Comparison of ENCODE assay signal across 10 mouse cellular contexts in genomic region chr14:93701385-93702101, GRCm38 (mm10).
DNase-seq lines count a peak whose midpoint lies in the region; ATAC-seq and TF ChIP-seq lines count a peak whose summit lies in the region.
"Had no signal": no experiment of that assay in that cellular context is flagged by ENCODE, and none has a peak within 500 bp of the region (broad histone marks: within the 10 kb centered on the region; RNA-seq: fewer than 3 reads in every experiment).

No protein-coding gene starts in this region.

- WGBS in forebrain, embryonic 12.5 days: 31% methylated on average over 12 of the region's 12 CpGs
- 29% methylated on average over 12 of the region's 12 CpGs for WGBS in hindbrain, embryonic 14.5 days
- WGBS in midbrain, postnatal 0 days: 12% methylated on average over 12 of the region's 12 CpGs

- no peak overlapping the region for H3K9ac ChIP-seq in forebrain, embryonic 12.5 days
- H3K9ac ChIP-seq in hindbrain, embryonic 14.5 days: peak overlapping the region; percentile 39
- peak overlapping the region; percentile 36; the same call in 1 of the 2 replicates for H3K9ac ChIP-seq in midbrain, postnatal 0 days (replicated peaks; ENCODE audit: low read length, poor library complexity, severe bottlenecking)
- H3K9ac ChIP-seq: liver, postnatal 0 days had no signal

- H3K4me1 ChIP-seq in forebrain, embryonic 12.5 days: peaks cover 11% of the 10 kb centered on the region
- peaks cover 10% of the 10 kb centered on the region; the same call in 1 of the 2 replicates for H3K4me1 ChIP-seq in hindbrain, embryonic 14.5 days (replicated peaks; ENCODE audit: control insufficient read depth, insufficient read depth, low read length)
- no peaks in the 10 kb centered on the region for H3K4me1 ChIP-seq in midbrain, postnatal 0 days (ENCODE audit: insufficient read depth, low read length)

- no peaks in the 10 kb centered on the region for H3K9me3 ChIP-seq in forebrain, embryonic 12.5 days
- no peaks in the 10 kb centered on the region for H3K9me3 ChIP-seq in hindbrain, embryonic 14.5 days (ENCODE audit: control insufficient read depth, low read length)
- no peaks in the 10 kb centered on the region for H3K9me3 ChIP-seq in midbrain, postnatal 0 days (ENCODE audit: low read length)

- no peaks in the 10 kb centered on the region for H3K36me3 ChIP-seq in forebrain, embryonic 12.5 days (replicated peaks)
- H3K36me3 ChIP-seq in hindbrain, embryonic 14.5 days (replicated peaks; ENCODE audit: control insufficient read depth, insufficient read depth): no peaks in the 10 kb centered on the region
- H3K36me3 ChIP-seq in midbrain, postnatal 0 days (ENCODE audit: insufficient read depth, low read length): no peaks in the 10 kb centered on the region

- no peak overlapping the region for H3K27ac ChIP-seq in gastrocnemius, adult 2 months
- no peak overlapping the region for H3K27ac ChIP-seq in forebrain, embryonic 12.5 days
- peak overlapping the region; percentile 66 for H3K27ac ChIP-seq in hindbrain, embryonic 14.5 days
- peak overlapping the region; percentile 43; the same call in 1 of the 2 replicates for H3K27ac ChIP-seq in midbrain, postnatal 0 days (ENCODE audit: low read depth, low read length)

- TF ChIP-seq CTCF in gastrocnemius, adult 2 months (IDR thresholded peaks at IDR 0.05): no peak
- no peak for TF ChIP-seq CTCF in midbrain, postnatal 0 days (IDR thresholded peaks at IDR 0.05)

- peak; percentile 36; the same call in 1 of the 2 replicates for ATAC-seq in forebrain, embryonic 12.5 days (ENCODE audit: low FRiP score)
- 0 out of 2 replicates have a peak, but pooled peaks have one; percentile 14 for ATAC-seq in hindbrain, embryonic 14.5 days (ENCODE audit: low FRiP score)
- no peak for ATAC-seq in midbrain, postnatal 0 days (ENCODE audit: low FRiP score)
- ATAC-seq: liver, postnatal 0 days had no signal

- no peaks in the 10 kb centered on the region for H3K27me3 ChIP-seq in forebrain, embryonic 12.5 days
- no peaks in the 10 kb centered on the region for H3K27me3 ChIP-seq in hindbrain, embryonic 14.5 days (ENCODE audit: control insufficient read depth, insufficient read depth, low read length)
- no peaks in the 10 kb centered on the region for H3K27me3 ChIP-seq in midbrain, postnatal 0 days (ENCODE audit: insufficient read depth, low read length)

- intact Hi-C loops in gastrocnemius, adult 2 months (cut with DNase I): no loop called here

- no peak for DNase-seq in gastrocnemius, adult 2 months
- DNase-seq in gastrocnemius, postnatal 10 days: no peak
- peak; percentile 49 for DNase-seq in hindbrain, embryonic 14.5 days (ENCODE audit: low spot score)
- peak; percentile 49 for DNase-seq in midbrain, postnatal 0 days (ENCODE audit: low spot score)
- no peak for DNase-seq in retina, postnatal 1 day
- DNase-seq in ovary, postnatal 14 days (ENCODE audit: low spot score): no peak
- no peak for DNase-seq in spleen, adult 12 weeks (ENCODE audit: low spot score)
- DNase-seq: liver, postnatal 0 days; thymus, postnatal 36 days had no signal

- peak overlapping the region; percentile 44 for H3K4me3 ChIP-seq in gastrocnemius, adult 2 months
- H3K4me3 ChIP-seq in forebrain, embryonic 12.5 days (replicated peaks): no peak overlapping the region
- peak overlapping the region; percentile 16; the same call in 1 of the 2 replicates for H3K4me3 ChIP-seq in hindbrain, embryonic 14.5 days (replicated peaks; ENCODE audit: low read length)
- peak overlapping the region; percentile 29; the same call in 1 of the 2 replicates for H3K4me3 ChIP-seq in midbrain, postnatal 0 days (ENCODE audit: low read depth, low read length)

- peak overlapping the region; percentile 36 for H3K4me2 ChIP-seq in forebrain, embryonic 12.5 days
- peak overlapping the region; percentile 47 for H3K4me2 ChIP-seq in hindbrain, embryonic 14.5 days (replicated peaks)
- H3K4me2 ChIP-seq in midbrain, postnatal 0 days (ENCODE audit: low read depth, low read length, poor library complexity, severe bottlenecking): peak overlapping the region; percentile 48

Comparison
In these comparisons a context has a peak if more than half of its experiments do, and no peak if none do; other contexts are left out.
1. DNase-seq: peak in hindbrain, embryonic 14.5 days (single experiment) and midbrain, postnatal 0 days (single experiment); none in gastrocnemius, adult 2 months (single experiment), gastrocnemius, postnatal 10 days (single experiment), retina, postnatal 1 day (single experiment), ovary, postnatal 14 days (single experiment) and spleen, adult 12 weeks (single experiment).
2. H3K27ac ChIP-seq: peak in hindbrain, embryonic 14.5 days (single experiment) and midbrain, postnatal 0 days (single experiment); none in gastrocnemius, adult 2 months (single experiment) and forebrain, embryonic 12.5 days (single experiment).
3. Peak in every context shown above with its lines, with median percentiles within 50 percentile points of each other: H3K4me2 ChIP-seq.